Mouse (Mus musculus) embryonic fibroblast, embryonic 13.5 days (primary cell): Measurements from ENCODE around the gene Hnrnpdl. TPM values are rescaled to one million over a fixed set of nuclear protein-coding genes. Genes with fewer than 3 reads are reported as not detected.
A peak's percentile ranks its signal among the peaks of the same experiment; 100 is the strongest.

Experiments
- H3K27ac ChIP-seq: 2 replicates; pipeline ENCODE4 v1.5.1; 2012; ENCODE audit warnings: low read length, control low read depth, inconsistent platforms; ENCODE audit not compliant: insufficient read depth
- H3K4me1 ChIP-seq: 2 replicates; pipeline ENCODE4 v1.6.1; 2011; ENCODE audit warnings: low read length; ENCODE audit not compliant: control insufficient read depth, insufficient read depth
- H3K4me3 ChIP-seq: 2 replicates; pipeline ENCODE4 v1.5.1; 2011; ENCODE audit warnings: mild to moderate bottlenecking, control low read depth, low read length; ENCODE audit not compliant: insufficient read depth
- CTCF ChIP-seq: IDR thresholded peaks from 2 replicates; pipeline ENCODE4 v1.5.1; 2011; ENCODE audit warnings: mild to moderate bottlenecking, control low read depth, low read length, moderate library complexity, borderline replicate concordance; ENCODE audit not compliant: insufficient read depth
- POLR2A ChIP-seq: IDR thresholded peaks from 2 replicates; pipeline ENCODE4 v1.6.1; 2011; ENCODE audit warnings: low read depth, mild to moderate bottlenecking, control low read depth, low read length, moderate library complexity
- polyA plus RNA-seq: library from polyadenylated mRNA; stranded (reverse); fragments of >200 nt; gene quantifications from 2 replicates; pipeline ENCODE4 v1.2.4, GENCODE M21; 2011; ENCODE audit warnings: low read depth; ENCODE audit not compliant: missing spikeins, insufficient read length

Gene Hnrnpdl
- 155 and 231 TPM in 2 replicates for polyA plus RNA-seq

GRCm38 (mm10) chr5:100039602-100040142 lies at the start of gene Hnrnpdl, which contains the start of gene Enoph1:
Hnrnpdl (minus strand) TSS chr5:100039664.
Enoph1 (plus strand) TSS chr5:100039985.
- Histone ChIP-seq H3K27ac (peak within 1 kb of the TSS; percentile 84), H3K4me3 (peak within 1 kb of the TSS; percentile 100), H3K4me1 (peaks cover 4% of the 10 kb centered on the region; the same call in 1 of the 2 replicates)
- TF ChIP-seq CTCF (no peak), POLR2A (peak; percentile 84)

- Histone ChIP-seq H3K27ac (no peak overlapping the region), H3K4me1 (no peaks in the 10 kb centered on the region), H3K4me3 (no peak overlapping the region)
- TF ChIP-seq CTCF, result no peak
- no peak for TF ChIP-seq POLR2A
Measured at GRCm38 (mm10) chr5:100085097-100085496, 45.6 kb upstream of the Hnrnpdl start.

- no peak overlapping the region for H3K4me3 ChIP-seq
- H3K27ac ChIP-seq, result no peak overlapping the region
- TF ChIP-seq CTCF, result no peak
- H3K4me1 ChIP-seq, result no peaks in the 10 kb centered on the region; the same call in 1 of the 2 replicates
Measured at GRCm38 (mm10) chr5:100083953-100084562, 44.6 kb upstream of the Hnrnpdl start.

- H3K4me1 ChIP-seq, result no peaks in the 10 kb centered on the region; the same call in 1 of the 2 replicates
- no peak overlapping the region for H3K4me3 ChIP-seq
- H3K27ac ChIP-seq, result no peak overlapping the region
- TF ChIP-seq POLR2A (no peak), CTCF (no peak)
Measured at GRCm38 (mm10) chr5:100082006-100082405, 42.5 kb upstream of the Hnrnpdl start.

- TF ChIP-seq CTCF (no peak), POLR2A (no peak)
- no peak overlapping the region for H3K27ac ChIP-seq
- H3K4me3 ChIP-seq, result no peak overlapping the region
Measured at GRCm38 (mm10) chr5:100079931-100080275, 40.4 kb upstream of the Hnrnpdl start.

GRCm38 (mm10) chr5:100079040-100079930 lies 39.8 kb upstream of the Hnrnpdl start:
- H3K27ac ChIP-seq, result no peak overlapping the region
- H3K4me3 ChIP-seq, result peak overlapping the region; percentile 0; the same call in 1 of the 2 replicates
- TF ChIP-seq POLR2A (no peak), CTCF (no peak)
- H3K4me1 ChIP-seq, result no peaks in the 10 kb centered on the region; the same call in 1 of the 2 replicates

More at GRCm38 (mm10) chr5:100079931-100080275, 40.4 kb upstream of the Hnrnpdl start:
- no peaks in the 10 kb centered on the region; the same call in 1 of the 2 replicates for H3K4me1 ChIP-seq

- Histone ChIP-seq H3K27ac (no peak overlapping the region), H3K4me1 (no peaks in the 10 kb centered on the region; the same call in 1 of the 2 replicates), H3K4me3 (no peak overlapping the region)
- TF ChIP-seq CTCF (no peak), POLR2A (no peak)
Measured at GRCm38 (mm10) chr5:100074571-100074970, 35.1 kb upstream of the Hnrnpdl start.

GRCm38 (mm10) chr5:100072557-100072956 lies 33.1 kb upstream of the Hnrnpdl start:
- TF ChIP-seq CTCF (no peak), POLR2A (no peak)
- Histone ChIP-seq H3K4me3 (no peak overlapping the region), H3K4me1 (no peaks in the 10 kb centered on the region), H3K27ac (no peak overlapping the region)

- Histone ChIP-seq H3K4me1 (no peaks in the 10 kb centered on the region), H3K27ac (no peak overlapping the region), H3K4me3 (no peak overlapping the region)
- TF ChIP-seq CTCF (no peak), POLR2A (no peak)
Measured at GRCm38 (mm10) chr5:100071541-100071940, 32.1 kb upstream of the Hnrnpdl start.

GRCm38 (mm10) chr5:100070255-100070654 lies 30.8 kb upstream of the Hnrnpdl start:
- H3K4me3 ChIP-seq, result no peak overlapping the region
- H3K4me1 ChIP-seq, result no peaks in the 10 kb centered on the region
- TF ChIP-seq CTCF, result peak; percentile 98
- no peak for TF ChIP-seq POLR2A
- no peak overlapping the region for H3K27ac ChIP-seq
